Mouse (Mus musculus) CH12.LX (cell line): Measurements from ENCODE around the gene Rerg.

Source experiments
- E2F4 ChIP-seq: IDR thresholded peaks from 2 replicates; pipeline ENCODE4 v1.6.1; 2011; ENCODE audit warnings: low read depth, low read length, improper control_type of control experiment; ENCODE audit not compliant: insufficient replicate concordance
- HCFC1 ChIP-seq: IDR thresholded peaks from 2 replicates; pipeline ENCODE4 v1.6.1; 2012; ENCODE audit warnings: low read depth, mild to moderate bottlenecking, inconsistent platforms, low read length, improper control_type of control experiment
- MEF2A ChIP-seq: IDR thresholded peaks from 2 replicates; pipeline ENCODE4 v1.6.1; 2014; ENCODE audit warnings: low read depth, mild to moderate bottlenecking, inconsistent platforms, low read length, improper control_type of control experiment, borderline replicate concordance

DNA sequence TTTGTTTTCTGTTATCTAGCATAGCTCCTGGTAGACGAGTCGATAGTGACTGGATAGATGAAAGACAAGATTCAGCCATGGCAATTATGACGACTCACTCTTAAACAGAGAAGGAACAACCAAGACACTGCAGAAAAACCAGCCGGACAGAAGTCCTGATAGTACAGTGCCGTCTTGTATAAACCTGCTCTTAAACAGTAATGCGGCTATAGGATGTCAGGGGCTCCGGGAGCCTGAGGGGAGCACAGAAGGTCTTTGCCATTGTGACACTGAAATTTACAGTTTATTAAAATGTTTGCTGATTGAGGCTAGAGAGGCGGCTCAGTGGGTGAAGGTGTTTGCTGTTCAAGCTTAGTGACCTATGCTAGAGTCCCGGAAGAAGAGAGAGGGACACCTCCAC is 98.8 kb downstream of the Rerg start:
- TF ChIP-seq E2F4, result no peak
- TF ChIP-seq MEF2A, result no peak
- no peak for TF ChIP-seq HCFC1
